Mouse (Mus musculus) spleen, embryonic (tissue): ENCODE measurements at regions not wholly inside any gene's neighbourhood (a gene's known extent, or its start where the extent isn't known, plus 50 kb on each side); places are given as distances from the start of the nearest gene placed in this dataset.
"Not testable (repeated sequence)": the region's sequence is repeated elsewhere in the genome, so short reads cannot be mapped to it uniquely, and the experiment has no call there.

Source experiments
- CTCF ChIA-PET: fragments of 350-600 bp; sonication (Branson Sonifier 250); formaldehyde crosslinking; loops from one replicate; lab custom pipeline; 2022; lab: Charles Lee

DNA sequence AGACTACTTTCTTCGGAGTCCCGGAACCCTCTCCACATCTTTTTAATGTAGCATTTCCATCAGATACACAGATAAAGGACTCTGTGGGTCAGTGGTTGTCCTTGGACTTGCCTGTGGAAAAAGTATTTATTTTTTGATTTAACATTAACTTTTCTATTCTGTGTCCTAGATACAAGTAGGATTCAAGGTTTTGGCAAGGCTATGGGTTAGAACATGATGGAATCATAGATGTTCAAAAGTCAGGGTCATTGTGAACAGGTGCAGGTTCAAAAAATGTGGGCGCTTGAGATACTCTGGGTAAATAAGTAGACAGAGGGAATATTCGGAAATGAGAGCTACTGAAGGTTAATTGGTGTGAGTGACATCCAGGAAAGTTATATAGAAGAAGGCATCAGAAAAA lies 347.7 kb downstream of the Cypt12 start:
- CTCF ChIA-PET = no interaction called here

DNA sequence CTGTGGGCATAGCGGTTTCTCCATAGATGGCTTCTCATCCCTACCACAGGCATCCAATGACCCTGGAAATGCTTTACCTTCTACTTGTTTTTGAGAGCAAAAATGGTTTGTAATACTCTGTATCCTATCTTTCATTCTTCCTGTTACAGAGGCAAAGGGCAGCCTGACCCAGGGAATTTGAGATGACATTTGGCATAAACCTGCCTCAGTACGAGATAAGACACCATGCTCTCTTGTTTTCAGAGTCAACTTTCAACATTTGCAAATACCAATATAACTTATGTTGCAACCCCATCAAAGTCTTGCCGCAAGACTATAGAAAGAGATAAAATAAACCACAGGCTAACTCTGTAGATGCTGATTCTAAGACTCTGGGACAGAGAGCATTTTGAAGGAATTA lies 350.5 kb downstream of the Cypt12 start:
- CTCF ChIA-PET = no interaction called here

DNA sequence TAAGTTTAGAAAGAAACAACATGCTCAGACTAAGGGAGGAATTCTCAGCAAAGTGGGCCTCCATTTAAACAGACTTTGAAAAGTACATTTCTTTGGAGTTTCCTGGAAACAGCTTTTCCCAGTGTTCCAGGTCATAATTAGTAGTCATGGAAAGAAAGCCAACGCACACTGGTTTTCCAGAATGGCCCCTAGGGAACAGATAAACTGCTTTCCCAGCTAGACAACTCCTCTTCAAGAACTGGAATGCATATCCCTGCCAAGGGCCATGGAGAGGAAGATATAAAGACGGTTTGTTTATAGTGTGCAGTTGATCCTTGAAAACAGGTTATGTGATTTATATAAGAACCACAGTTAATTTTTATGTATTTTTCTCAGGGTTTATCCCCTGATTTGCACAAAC lies 351.3 kb downstream of the Cypt12 start:
- CTCF ChIA-PET = no interaction called here

DNA sequence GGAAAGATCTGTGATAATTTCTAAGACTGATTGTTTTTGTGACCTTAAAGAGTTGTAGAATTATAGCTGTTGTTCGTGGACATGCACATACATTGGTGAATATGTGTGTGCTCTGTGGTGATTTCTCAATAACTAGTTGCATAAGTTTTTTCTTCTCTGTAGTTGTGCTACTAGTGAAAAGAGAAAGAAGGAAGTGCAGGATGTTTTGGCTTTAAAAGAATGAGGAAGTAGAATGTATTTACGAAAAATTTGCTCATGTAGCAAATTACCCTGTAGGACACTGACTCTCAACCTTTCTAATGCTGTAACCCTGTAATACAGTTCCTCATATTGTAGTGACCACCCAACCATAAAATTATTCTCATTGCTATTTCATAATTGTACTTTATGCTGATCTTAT lies 371.2 kb downstream of the Cypt12 start:
- CTCF ChIA-PET = no interaction called here

DNA sequence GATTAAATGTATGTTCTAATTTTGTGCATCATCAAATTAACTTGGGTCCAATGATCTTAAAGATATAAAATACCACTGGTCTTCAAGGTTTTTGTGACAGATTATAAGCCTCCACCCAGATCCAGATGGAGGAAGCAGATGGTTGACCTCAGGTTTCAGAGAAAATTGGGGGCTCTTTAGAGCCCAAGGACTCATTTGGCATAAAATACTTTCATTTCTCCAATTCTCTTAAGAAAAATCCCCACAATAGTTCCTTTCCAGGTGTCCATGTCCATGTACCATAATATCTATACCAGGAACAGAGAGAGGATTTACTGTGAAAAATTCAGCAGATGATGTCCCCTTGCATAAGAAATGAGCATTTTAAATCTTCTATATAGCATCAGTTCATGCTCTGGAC lies 385.0 kb downstream of the Cypt12 start:
- CTCF ChIA-PET = no interaction called here

GRCm38 (mm10) chr3:18339189-18339588 lies 391.0 kb downstream of the Cypt12 start:
- CTCF ChIA-PET = no interaction called here

GRCm38 (mm10) chr3:18341757-18342156 lies 393.5 kb downstream of the Cypt12 start:
- CTCF ChIA-PET = no interaction called here

DNA sequence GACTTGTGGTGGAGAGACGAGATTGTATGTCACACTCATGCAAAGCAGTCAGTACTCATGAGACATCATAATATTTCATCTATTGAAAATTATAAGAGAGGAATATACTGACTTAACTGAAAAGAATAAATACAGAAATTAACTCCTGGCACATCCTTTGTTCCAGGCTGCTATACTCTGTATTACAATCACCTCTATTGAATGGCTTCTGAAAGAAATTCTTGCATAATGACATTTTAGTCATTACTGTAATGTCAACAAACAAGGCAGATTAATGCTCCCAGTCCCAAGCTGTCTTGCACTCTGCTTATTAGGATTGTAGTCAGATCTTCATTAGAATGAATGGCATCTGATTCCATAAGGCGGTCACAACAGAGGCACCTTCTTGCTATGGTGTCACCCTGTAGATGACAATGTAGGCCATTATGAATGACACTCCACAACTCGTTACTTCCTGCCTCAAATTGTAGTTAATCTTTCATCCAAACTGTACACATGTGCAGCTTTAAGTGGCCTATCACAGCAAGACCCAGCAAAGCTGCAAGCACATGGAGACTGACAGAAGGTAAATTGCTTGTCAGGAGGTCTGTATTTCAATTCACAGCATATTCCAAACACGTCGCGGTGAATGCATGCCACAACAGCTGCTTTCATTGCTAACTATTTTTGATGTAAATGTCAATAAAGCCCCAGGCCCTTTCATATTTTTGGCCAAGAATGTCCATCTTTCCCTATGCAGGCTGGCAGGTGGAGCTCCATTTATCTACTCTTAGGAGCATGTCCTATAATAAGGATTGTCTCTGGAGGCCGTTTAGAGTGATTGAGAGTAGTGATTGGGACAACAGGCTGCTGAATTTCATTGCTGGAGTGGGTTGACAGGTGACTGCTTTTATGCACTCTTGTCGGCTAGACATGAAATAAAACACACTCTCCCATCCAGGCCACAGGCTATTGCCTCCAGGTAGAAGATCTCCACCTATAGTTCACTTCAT lies 430.1 kb downstream of the Cypt12 start:
- CTCF ChIA-PET = no interaction called here

DNA sequence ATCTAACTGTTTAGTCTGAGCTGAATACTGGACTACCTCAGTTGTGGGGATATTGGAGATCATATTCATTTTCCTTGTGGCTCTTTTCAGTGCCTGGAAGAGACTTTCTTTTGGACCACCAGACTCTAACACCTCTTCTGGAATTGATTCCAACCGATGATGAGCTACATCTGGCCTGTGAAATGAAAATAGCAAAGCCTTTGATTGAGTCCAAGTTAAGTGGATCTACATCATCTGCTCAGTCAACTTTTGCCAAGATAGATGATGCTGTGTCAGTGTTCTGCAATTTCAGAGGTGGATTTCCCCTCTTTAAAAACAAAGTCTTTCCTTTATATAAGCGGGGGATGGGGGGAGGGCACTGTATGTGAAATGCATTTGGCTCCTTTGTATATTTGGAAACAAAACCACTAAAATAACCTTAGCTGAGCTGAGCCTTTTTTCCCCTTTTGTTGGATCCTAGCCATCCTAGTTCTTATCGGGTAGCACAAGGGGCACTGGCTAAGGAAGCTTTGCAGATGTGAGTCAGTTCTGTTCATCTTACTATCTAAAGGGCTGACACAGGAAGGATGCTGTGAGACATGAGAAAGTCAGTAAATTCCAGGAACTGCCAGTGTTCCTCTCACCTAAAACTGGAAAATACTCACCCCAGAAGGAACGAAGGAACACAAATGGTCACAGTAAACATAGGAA lies 473.8 kb downstream of the Cypt12 start:
- CTCF ChIA-PET = no interaction called here

DNA sequence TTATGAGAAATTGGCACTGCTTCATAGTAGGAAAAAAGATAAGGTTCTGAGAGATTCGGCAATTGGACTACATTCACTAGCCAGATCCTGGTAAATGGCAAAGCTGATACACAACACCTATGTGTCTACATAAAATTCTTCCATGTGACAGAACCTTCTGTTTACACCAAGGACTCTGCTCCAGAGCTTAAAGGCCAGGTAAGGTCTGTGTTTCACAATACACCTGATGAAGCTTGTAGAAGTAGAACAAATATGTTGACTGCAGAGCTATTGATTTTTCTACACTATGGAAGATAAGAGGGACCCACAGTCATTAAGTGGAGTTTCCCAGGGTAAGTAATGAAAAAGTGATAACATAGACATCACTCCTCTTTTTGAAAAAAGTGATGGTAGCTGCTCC lies 480.7 kb downstream of the Cypt12 start:
- CTCF ChIA-PET = no interaction called here

- CTCF ChIA-PET = no interaction called here
Observed at GRCm38 (mm10) chr3:18438845-18439244, 490.6 kb downstream of the Cypt12 start.

- CTCF ChIA-PET = no interaction called here
Observed at GRCm38 (mm10) chr3:18452197-18452933, 504.2 kb downstream of the Cypt12 start.

DNA sequence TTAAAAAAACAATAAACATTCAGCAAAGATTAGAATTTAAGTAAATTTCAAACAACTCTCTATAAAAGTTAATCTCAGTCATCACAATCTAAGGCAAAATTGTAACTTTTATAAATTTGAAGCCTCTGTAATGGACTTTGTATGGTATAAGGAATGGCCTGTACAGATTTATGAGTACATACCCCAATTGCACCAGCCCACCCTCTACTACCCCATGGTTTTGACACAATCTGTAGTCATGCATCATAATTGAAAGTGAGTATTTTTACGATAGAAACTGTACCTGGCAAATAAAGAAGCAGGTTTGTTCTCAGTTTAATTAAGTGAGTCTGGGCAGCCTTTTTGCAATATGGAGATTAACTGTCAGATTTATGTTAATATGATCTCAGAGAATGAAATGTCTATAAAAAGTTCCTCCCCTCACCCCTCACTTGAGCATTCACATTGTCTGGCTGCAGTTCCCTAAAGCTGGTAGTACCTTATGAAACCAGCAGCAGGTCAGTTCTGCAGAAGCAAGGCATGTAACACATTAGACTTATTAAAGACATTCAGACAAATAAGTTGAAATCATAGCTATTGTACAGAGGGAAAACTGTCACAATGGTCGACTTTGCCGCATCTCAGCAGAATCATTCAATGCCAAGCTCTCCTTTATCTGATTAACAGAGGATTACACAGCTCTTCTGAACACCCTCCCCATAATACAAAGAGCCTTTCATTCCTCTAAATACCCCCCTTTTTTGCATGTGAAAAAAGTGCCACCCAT lies 505.2 kb downstream of the Cypt12 start:
- CTCF ChIA-PET = no interaction called here

DNA sequence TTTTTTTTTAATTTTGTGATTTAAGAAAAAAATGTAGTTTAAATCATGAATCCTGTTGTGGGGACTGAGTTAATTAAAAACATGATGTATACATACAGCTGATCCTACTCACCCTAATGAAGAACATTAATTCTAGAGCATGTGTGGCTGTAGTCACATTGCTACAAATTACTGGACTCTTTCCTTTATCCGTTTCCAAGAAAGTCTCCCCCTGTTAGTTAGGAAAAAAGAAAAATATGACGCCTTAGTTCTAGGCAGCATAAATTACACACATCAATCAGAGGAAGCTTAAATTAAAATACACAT lies 505.7 kb downstream of the Cypt12 start:
- CTCF ChIA-PET = no interaction called here

DNA sequence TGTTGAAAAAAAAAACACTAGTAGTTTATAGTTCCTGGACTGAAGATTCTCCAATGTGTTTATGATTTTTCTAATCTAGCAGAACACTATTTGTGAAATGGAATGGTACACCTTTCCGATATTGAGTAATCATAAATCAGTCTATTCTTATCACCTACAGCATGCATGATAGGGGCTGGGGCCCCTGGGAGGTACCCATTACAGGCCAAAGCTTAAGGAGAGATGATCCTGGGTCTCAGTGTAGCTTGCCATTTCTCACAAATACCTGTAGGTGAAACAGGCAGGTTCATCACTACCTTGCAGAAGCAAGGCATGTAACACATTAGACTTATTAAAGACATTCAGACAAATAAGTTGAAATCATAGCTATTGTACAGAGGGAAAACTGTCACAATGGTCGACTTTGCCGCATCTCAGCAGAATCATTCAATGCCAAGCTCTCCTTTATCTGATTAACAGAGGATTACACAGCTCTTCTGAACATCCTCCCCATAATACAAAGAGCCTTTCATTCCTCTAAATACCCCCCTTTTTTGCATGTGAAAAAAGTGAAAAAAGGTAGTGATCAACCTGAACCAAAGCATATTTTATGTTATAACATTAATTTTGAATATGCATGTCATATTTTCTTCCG lies 506.5 kb downstream of the Cypt12 start:
- CTCF ChIA-PET = not testable (repeated sequence)

DNA sequence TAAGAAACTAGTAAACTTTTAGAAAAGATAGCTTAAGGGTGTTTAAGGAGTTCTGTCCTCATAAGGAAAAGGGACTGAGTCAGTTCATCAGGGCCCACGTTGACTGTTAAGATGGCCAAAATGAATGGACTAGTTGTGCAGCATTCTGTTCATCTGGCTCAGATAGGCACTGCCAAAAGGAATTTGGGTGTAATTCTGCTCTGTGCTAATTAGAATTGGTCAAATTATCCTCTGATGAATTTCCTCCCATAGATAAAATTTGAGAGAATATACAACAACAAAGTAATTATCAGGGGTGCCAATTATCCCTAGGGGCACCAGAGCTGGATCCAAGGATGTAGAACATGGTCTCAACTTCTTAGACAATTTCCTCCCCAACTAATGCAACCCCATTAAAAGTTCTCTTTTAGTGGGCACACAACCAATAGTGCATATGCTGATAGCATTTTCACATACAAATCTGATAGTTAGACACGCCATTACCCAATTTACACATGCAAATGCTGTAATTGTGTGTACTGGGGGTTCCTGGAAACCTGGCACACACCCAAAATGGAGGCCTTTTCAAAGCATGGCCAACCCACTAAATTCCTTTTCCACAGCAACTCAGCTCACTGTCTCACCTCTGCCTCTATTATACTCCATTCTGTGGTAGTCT lies 508.0 kb downstream of the Cypt12 start:
- CTCF ChIA-PET = no interaction called here

DNA sequence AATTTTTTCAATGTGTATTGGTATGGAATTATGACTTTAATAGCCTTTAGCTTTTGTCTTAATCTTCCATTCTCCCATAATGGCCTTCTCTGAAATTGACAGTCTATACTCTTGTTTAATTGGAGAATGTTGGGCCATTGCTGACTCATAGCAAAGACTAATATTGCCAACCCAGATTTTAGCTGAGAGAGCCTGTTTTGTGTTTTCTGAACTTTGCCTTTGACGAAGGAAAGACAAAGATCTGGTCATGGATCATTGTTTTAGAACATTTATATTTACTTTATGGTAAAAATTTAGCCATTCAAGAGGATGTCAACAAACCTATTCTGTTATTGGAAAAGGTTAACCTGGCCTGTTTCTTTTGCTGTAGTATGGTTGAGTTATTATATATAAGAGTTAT lies 512.1 kb downstream of the Cypt12 start:
- CTCF ChIA-PET = no interaction called here

DNA sequence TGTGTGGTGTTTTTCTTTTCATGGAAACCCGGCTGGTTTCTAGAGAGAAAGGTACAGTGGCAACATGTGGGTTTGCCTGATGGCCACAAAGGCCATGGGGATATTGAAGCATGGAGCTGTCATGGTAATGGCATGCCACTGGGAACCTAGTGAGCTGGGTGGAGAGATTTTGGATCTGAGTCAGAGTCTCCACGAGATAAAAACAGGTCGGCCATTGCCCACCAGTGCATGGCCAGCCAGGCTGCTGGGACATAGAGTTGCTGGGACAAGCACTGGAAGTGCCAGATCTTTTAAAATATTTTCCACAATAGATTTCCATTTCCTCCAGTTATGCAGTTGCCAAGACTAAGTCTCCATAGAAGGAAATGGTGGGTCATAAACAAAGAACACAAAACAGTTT lies 523.6 kb downstream of the Cypt12 start:
- CTCF ChIA-PET = no interaction called here

GRCm38 (mm10) chr3:18479557-18479956 lies 531.3 kb downstream of the Cypt12 start:
- CTCF ChIA-PET = no interaction called here

DNA sequence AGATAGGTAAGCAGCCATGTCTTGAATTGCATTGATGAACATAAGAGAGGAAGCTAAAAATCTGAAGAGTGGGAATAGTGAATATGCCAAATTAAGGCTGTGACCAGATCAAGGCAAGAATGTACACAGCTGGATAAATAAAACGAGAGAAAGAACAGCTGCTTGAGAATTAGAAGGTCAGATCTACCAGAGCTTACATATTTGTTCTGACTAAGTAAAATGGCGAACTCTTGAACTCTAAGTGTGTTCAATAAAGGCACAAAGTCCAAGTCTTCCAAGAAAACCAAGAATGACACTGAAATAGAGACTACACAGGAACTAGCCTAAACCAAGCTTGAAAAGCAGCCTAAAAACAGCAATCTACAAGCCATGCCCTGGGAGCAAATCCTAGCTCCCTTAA lies 533.8 kb downstream of the Cypt12 start:
- CTCF ChIA-PET = no interaction called here

- CTCF ChIA-PET = no interaction called here
Observed at GRCm38 (mm10) chr3:18488886-18489285, 540.7 kb downstream of the Cypt12 start.
